Mouse (Mus musculus): ENCODE results near the gene Tnni1.

DNA sequence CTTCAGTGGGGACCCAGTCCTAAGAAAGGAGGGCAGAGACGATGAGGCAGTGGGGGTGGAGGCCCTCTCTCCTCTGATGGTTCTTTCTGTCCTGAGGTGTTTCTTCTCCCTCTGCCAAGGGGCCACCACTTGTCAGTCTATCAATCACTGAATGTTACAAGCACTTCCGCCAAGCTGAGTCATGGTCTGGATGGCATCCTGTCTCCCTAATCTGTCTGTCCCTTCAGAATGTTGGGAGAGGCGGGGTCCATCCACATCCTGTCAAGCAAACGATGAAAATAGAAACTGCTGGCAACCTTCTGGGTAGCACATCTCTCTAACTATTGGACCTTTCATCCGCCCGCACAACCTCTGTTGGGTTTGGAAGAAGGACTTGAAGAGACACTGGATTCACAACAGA is 65.2 kb downstream of the Tnni1 start:
- TF ChIP-seq POU5F1 (IDR thresholded peaks at IDR 0.05; ENCODE audit: borderline replicate concordance, low read length) (no peak), CTCF (conservative IDR thresholded peaks at IDR 0.05; ENCODE audit: low read length) (no peak), NANOG (IDR thresholded peaks at IDR 0.05; ENCODE audit: borderline replicate concordance, low read length) (no peak)
